Mouse (Mus musculus): ENCODE results near the gene Fiz1. TPM values are rescaled to one million over a fixed set of nuclear protein-coding genes. Genes with fewer than 3 reads are reported as not detected.

Gene Fiz1
- polyA plus RNA-seq, 1 experiment from 2014 or later = 44.6 TPM

GRCm38 (mm10) chr7:4995268-4996002 lies 19.1 kb downstream of the Fiz1 start:
- H3K4me1 ChIP-seq (replicated peaks) = peaks cover 35% of the 10 kb centered on the region
- peaks cover 26% of the 10 kb centered on the region for H3K36me3 ChIP-seq
- peak overlapping the region; percentile 82 for H3K27ac ChIP-seq (replicated peaks)
- ATAC-seq (ENCODE audit: low FRiP score, low read depth) = peak; percentile 13; the same call in 1 of the 2 replicates
- no peaks in the 10 kb centered on the region for H3K9me3 ChIP-seq
- peak overlapping the region; percentile 86 for H3K4me2 ChIP-seq
- 6% methylated on average over 19 of the region's 19 CpGs for WGBS
- peak overlapping the region; percentile 86 for H3K9ac ChIP-seq
- peak overlapping the region; percentile 73 for H3K4me3 ChIP-seq
- no peaks in the 10 kb centered on the region for H3K27me3 ChIP-seq

- Histone ChIP-seq H3K9me3 (no peaks in the 10 kb centered on the region), H3K27me3 (no peaks in the 10 kb centered on the region), H3K4me2 (peak overlapping the region; percentile 86), H3K4me1 (replicated peaks) (peaks cover 35% of the 10 kb centered on the region), H3K9ac (0 out of 2 replicates have a peak overlapping the region, but pooled peaks have one; percentile 28), H3K36me3 (peaks cover 29% of the 10 kb centered on the region), H3K27ac (replicated peaks) (no peak overlapping the region), H3K4me3 (peak overlapping the region; percentile 73)
- ATAC-seq (ENCODE audit: low FRiP score, low read depth) = no peak
- 47% methylated on average over 51 of the region's 59 CpGs for WGBS
Observed at GRCm38 (mm10) chr7:4993999-4994788, 20.3 kb downstream of the Fiz1 start.

DNA sequence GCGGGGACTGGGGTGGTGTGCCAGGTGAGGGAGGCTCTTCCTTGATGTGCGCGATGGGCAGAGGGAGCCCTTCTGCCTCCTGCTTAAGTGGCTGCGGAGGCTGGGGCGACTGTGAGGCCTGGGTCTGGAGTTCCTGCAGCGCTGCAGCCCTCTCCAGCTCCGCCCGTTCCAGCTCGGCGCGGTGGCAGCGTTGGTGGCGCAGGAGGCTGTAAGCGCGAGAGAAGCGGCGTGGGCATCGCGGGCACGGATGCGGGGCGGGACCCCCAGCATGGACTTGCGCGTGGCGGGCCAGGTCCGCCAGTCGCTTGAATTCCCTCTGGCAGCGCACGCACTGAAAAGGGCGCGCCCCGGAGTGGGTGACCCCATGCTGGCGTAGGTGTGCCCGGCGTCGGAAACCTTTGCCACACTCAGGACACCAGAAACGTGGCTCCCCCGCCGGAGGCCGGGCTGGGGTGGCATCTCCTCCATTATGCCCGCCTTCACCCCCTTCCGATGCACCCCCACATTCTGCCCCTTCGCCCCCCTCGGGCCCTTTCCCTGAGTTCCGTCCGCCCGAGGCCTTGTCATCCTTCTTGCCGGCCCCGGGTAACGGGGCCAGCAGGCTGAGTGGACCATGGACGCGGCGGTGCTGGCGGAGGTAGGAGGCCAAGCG lies 21.0 kb downstream of the Fiz1 start:
- Histone ChIP-seq H3K27ac (replicated peaks) (no peak overlapping the region), H3K4me3 (peak overlapping the region; percentile 73), H3K9ac (0 out of 2 replicates have a peak overlapping the region, but pooled peaks have one; percentile 28), H3K4me2 (peak overlapping the region; percentile 86), H3K4me1 (replicated peaks) (peaks cover 35% of the 10 kb centered on the region), H3K36me3 (peaks cover 29% of the 10 kb centered on the region), H3K27me3 (no peaks in the 10 kb centered on the region), H3K9me3 (no peaks in the 10 kb centered on the region)
- WGBS = 32% methylated on average over 55 of the region's 55 CpGs
- no peak for ATAC-seq (ENCODE audit: low FRiP score, low read depth)

- Histone ChIP-seq H3K4me2 (no peak overlapping the region), H3K36me3 (peaks cover 24% of the 10 kb centered on the region), H3K27me3 (no peaks in the 10 kb centered on the region), H3K27ac (replicated peaks) (no peak overlapping the region), H3K9ac (no peak overlapping the region), H3K4me3 (no peak overlapping the region), H3K9me3 (no peaks in the 10 kb centered on the region), H3K4me1 (replicated peaks) (peaks cover 4% of the 10 kb centered on the region)
- no peak for ATAC-seq (ENCODE audit: low FRiP score, low read depth)
- 62% methylated on average over 2 of the region's 2 CpGs for WGBS
Observed at GRCm38 (mm10) chr7:4988250-4988649, 26.2 kb downstream of the Fiz1 start.

DNA sequence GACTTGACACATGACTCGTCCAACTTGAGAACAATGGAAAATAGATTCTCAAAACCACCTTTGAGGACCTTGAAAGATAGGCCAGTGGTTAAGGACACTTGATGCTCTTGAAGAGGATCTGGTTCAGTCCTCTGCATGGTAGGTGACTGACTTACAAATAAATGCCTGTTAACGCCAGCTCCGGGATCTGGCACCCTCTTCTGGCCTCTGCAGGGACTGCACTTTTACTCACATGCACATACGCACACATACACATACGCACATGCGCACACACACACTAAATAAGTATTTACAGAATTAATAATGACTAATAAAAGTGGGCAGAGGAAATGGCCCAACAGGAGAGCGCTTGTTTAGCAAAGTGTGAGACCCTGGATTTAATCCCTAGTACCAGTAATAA lies 37.7 kb downstream of the Fiz1 start:
- H3K4me1 ChIP-seq (replicated peaks) = no peaks in the 10 kb centered on the region
- H3K4me3 ChIP-seq = no peak overlapping the region
- H3K36me3 ChIP-seq = no peaks in the 10 kb centered on the region
- no peaks in the 10 kb centered on the region for H3K9me3 ChIP-seq
- H3K4me2 ChIP-seq = no peak overlapping the region
- no peak overlapping the region for H3K9ac ChIP-seq
- H3K27me3 ChIP-seq = no peaks in the 10 kb centered on the region
- H3K27ac ChIP-seq (replicated peaks) = no peak overlapping the region
- no peak for ATAC-seq (ENCODE audit: low FRiP score, low read depth)
- WGBS = 93% methylated on average over 7 of the region's 7 CpGs

DNA sequence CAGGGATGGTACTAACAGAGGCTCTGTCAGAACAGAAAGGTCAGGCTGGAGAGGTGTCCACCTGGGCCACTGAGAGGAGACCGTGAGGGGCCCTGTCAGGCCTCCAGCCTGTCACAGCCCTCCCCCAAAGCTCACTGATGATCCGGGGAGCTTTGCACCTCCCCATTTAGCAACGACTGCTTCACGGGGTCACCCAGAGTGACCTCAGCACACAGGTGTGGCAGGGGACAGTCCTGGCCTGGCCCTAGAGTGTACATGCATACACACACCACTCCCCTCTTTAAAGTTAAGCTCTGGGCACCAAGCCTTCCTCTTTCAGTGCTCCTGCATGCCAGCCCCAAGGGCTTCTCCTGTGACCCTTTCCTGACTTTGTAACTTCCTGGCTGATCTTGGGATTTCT lies 39.0 kb downstream of the Fiz1 start:
- ATAC-seq (ENCODE audit: low FRiP score, low read depth) = no peak
- Histone ChIP-seq H3K4me3 (no peak overlapping the region), H3K27ac (replicated peaks) (no peak overlapping the region), H3K9me3 (no peaks in the 10 kb centered on the region), H3K4me1 (replicated peaks) (no peaks in the 10 kb centered on the region), H3K27me3 (no peaks in the 10 kb centered on the region), H3K4me2 (no peak overlapping the region), H3K36me3 (no peaks in the 10 kb centered on the region), H3K9ac (no peak overlapping the region)
- WGBS = 55% methylated on average over 4 of the region's 4 CpGs

DNA sequence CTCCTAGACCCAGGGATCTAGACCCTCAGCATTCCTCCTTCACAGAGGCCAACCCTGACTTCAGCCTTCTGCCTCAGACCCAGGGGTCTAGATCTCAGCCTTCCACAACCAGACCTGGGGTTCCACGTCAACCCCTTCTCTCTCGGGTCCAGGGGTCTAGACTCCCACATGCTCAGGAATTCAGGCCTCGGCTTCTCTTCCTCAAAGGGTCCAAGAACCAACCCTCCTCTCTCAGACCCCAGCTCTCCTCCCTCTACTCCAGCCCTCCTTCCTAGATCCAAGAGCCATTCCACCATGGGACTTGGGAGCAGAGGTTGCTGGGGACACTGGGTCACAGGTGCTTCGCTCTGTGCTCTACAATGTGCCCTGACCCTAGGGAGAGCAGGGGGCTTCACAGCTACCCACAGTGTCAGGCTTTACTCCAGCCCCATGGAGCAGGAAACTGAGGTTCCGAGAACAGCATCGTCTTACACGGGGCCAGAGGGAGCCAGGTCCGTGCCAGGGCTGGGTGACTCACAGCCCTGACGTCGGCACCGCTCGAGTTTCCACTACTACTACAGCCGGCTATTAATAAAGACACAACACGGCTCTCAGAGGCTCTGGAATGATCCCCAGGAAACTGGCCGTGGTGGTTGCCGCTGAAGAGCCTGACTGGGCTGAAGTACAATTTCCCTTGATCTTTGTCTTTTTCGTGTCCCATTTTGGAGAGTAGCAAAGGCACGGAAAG lies 42.0 kb downstream of the Fiz1 start:
- Histone ChIP-seq H3K9me3 (no peaks in the 10 kb centered on the region), H3K4me2 (no peak overlapping the region), H3K4me1 (replicated peaks) (no peaks in the 10 kb centered on the region), H3K9ac (no peak overlapping the region), H3K4me3 (no peak overlapping the region), H3K27me3 (no peaks in the 10 kb centered on the region), H3K36me3 (no peaks in the 10 kb centered on the region), H3K27ac (replicated peaks) (no peak overlapping the region)
- WGBS = 83% methylated on average over 18 of the region's 18 CpGs
- ATAC-seq (ENCODE audit: low FRiP score, low read depth) = peak; percentile 30; the same call in 1 of the 2 replicates

DNA sequence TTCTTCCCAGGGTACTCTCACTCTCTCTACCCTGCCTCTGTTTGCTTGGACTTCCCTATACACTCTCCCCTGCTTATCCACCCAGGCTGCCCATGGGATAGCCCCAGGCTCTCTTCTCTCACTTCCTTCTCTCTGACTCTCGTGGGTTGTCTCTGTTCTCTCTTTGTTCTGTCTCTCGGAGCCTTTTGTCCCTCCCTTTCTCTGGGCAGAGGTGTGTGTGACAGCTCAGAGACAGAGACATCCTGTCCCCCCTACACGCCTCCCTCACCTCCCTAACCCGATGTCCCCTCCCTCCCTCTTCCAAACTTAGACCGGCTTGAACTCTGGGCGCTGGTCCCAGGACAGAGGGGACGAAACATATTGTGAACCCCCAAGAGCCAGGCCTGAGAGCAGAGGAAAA lies 42.8 kb downstream of the Fiz1 start:
- Histone ChIP-seq H3K9me3 (no peaks in the 10 kb centered on the region), H3K9ac (no peak overlapping the region), H3K27ac (replicated peaks) (no peak overlapping the region), H3K4me2 (no peak overlapping the region), H3K4me1 (replicated peaks) (no peaks in the 10 kb centered on the region), H3K36me3 (no peaks in the 10 kb centered on the region), H3K4me3 (no peak overlapping the region), H3K27me3 (no peaks in the 10 kb centered on the region)
- 29% methylated on average over 7 of the region's 7 CpGs for whole genome bisulfite sequencing
- no peak for ATAC-seq (ENCODE audit: low FRiP score, low read depth)

GRCm38 (mm10) chr7:4971068-4971467 lies 43.4 kb downstream of the Fiz1 start, which contains the start of gene Sbk3:
Gene Sbk3, minus strand, starts transcription at chr7:4971168.
- WGBS = 40% methylated on average over 6 of the region's 6 CpGs
- Histone ChIP-seq H3K4me1 (replicated peaks) (no peaks in the 10 kb centered on the region), H3K9me3 (no peaks in the 10 kb centered on the region), H3K27me3 (no peaks in the 10 kb centered on the region), H3K4me2 (no peak within 1 kb of the TSS), H3K36me3 (no peaks in the 10 kb centered on the region), H3K27ac (replicated peaks) (no peak within 1 kb of the TSS), H3K4me3 (no peak within 1 kb of the TSS), H3K9ac (no peak within 1 kb of the TSS)
- no peak for ATAC-seq (ENCODE audit: low FRiP score, low read depth)

GRCm38 (mm10) chr7:4964988-4965387 lies 49.5 kb downstream of the Fiz1 start:
- no peak for ATAC-seq (ENCODE audit: low FRiP score, low read depth)
- H3K36me3 ChIP-seq = no peaks in the 10 kb centered on the region
- H3K4me1 ChIP-seq (replicated peaks) = no peaks in the 10 kb centered on the region
- H3K4me3 ChIP-seq = no peak overlapping the region
- 91% methylated on average over 5 of the region's 5 CpGs for WGBS
- H3K4me2 ChIP-seq = no peak overlapping the region
- H3K9ac ChIP-seq = no peak overlapping the region
- H3K27me3 ChIP-seq = no peaks in the 10 kb centered on the region
- no peak overlapping the region for H3K27ac ChIP-seq (replicated peaks)
- no peaks in the 10 kb centered on the region for H3K9me3 ChIP-seq

- Histone ChIP-seq H3K9ac (no peak within 1 kb of the TSS), H3K4me1 (replicated peaks) (no peaks in the 10 kb centered on the region), H3K4me2 (peak within 1 kb of the TSS; percentile 26), H3K27ac (replicated peaks) (no peak within 1 kb of the TSS), H3K9me3 (no peaks in the 10 kb centered on the region), H3K4me3 (no peak within 1 kb of the TSS), H3K27me3 (no peaks in the 10 kb centered on the region), H3K36me3 (no peaks in the 10 kb centered on the region)
- WGBS = 6% methylated on average over 10 of the region's 10 CpGs
- ATAC-seq (ENCODE audit: low FRiP score, low read depth) = peak; percentile 85
Observed at GRCm38 (mm10) chr7:4964272-4964671, 50.2 kb downstream of the Fiz1 start, which contains the start of gene Sbk2. Gene Sbk2, minus strand, starts transcription at chr7:4964406.
